In the genomic region with DNA sequence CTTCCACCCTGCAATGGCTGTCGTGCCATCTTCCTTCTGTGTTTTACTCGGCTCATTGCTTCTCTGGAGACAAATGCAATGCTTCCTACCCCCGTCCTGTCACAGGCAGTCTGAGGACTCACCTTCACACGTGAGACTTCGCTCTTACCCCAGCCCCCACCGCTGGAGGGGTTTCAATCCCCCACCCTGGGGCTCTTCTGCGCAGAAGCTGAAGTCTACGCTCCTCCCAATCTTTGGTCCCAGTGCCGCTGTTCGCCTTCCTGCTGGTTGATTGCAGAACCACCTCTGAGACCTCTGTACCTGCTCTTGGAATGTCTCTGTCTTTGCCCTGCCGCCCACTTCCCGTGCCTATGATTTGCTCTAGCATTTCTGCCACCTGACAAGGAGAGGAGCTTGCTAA, we compare ENCODE assay signal across 23 mouse cellular contexts. TPM values are rescaled to one million over a fixed set of nuclear protein-coding genes. Genes with fewer than 3 reads are reported as not detected.
DNase-seq lines count a peak whose midpoint lies in the region; TF ChIP-seq lines count a peak whose summit lies in the region.
"Had no signal": no experiment of that assay in that cellular context is flagged by ENCODE, and none has a peak within 500 bp of the region (broad histone marks: within the 10 kb centered on the region; RNA-seq: fewer than 3 reads in every experiment).

No protein-coding gene starts in this region.

- DNase-seq in R1 (ENCODE audit: low read depth, low spot score) = peak; percentile 34
- peak; percentile 39 for DNase-seq in brain, adult 2 months (ENCODE audit: low read depth, low spot score)
- no peak for DNase-seq in frontal cortex, adult 2 months (ENCODE audit: extremely low spot score in 1 of 2, low spot score in 1 of 2)
- no peak for DNase-seq in ovary, adult 18-20 months (ENCODE audit: low spot score)
- DNase-seq in ovary, postnatal 10 days (ENCODE audit: low spot score) = no peak
- DNase-seq: adrenal gland, adult 8-10 months; adrenal gland, postnatal 14 days; adrenal gland, postnatal 36 days; cerebellum, adult 11 months; cerebellum, adult 18-20 months; cerebellum, adult 8-10 months; cerebellum, adult 9-11 months; cerebellum, postnatal 25 days; forebrain, postnatal 0 days had no signal

- H3K27me3 ChIP-seq in E14TG2a.4 (ENCODE audit: insufficient read depth, low read length) (peaks cover 8% of the 10 kb centered on the region; the same call in 1 of the 2 replicates), ES-Bruce4 (ENCODE audit: control insufficient read depth, insufficient read depth, low read length, poor library complexity, severe bottlenecking) (no peaks in the 10 kb centered on the region)
- H3K27me3 ChIP-seq: embryonic facial prominence, embryonic 12.5 days; forebrain, embryonic 13.5 days; forebrain, embryonic 15.5 days; Patski had no signal

- H3K4me3 ChIP-seq in E14TG2a.4 (replicated peaks; ENCODE audit: low read length) (peak overlapping the region; percentile 35), ES-Bruce4 (ENCODE audit: low read depth, low read length) (peak overlapping the region; percentile 20; the same call in 1 of the 2 replicates)
- H3K4me3 ChIP-seq: embryonic facial prominence, embryonic 10.5 days; embryonic facial prominence, embryonic 12.5 days; forebrain, embryonic 13.5 days; forebrain, embryonic 15.5 days had no signal

- H3K9ac ChIP-seq in ES-Bruce4 (ENCODE audit: low read depth, poor library complexity, severe bottlenecking) = no peak overlapping the region
- H3K9ac ChIP-seq: embryonic facial prominence, embryonic 12.5 days; forebrain, embryonic 13.5 days; forebrain, embryonic 15.5 days; forebrain, postnatal 0 days had no signal

- H3K4me1 ChIP-seq in E14TG2a.4 (replicated peaks; ENCODE audit: low read depth, low read length) = peaks cover 15% of the 10 kb centered on the region
- H3K4me1 ChIP-seq in ES-Bruce4 (ENCODE audit: control insufficient read depth, insufficient read depth, low read length) = no peaks in the 10 kb centered on the region
- H3K4me1 ChIP-seq: forebrain, embryonic 13.5 days; forebrain, embryonic 15.5 days had no signal

- H3K9me3 ChIP-seq in E14TG2a.4 (ENCODE audit: low read length) = peaks cover 5% of the 10 kb centered on the region; the same call in 1 of the 2 replicates
- no peaks in the 10 kb centered on the region for H3K9me3 ChIP-seq in ES-Bruce4 (replicated peaks; ENCODE audit: control insufficient read depth, insufficient read depth, low read length, poor library complexity, severe bottlenecking)
- H3K9me3 ChIP-seq: embryonic facial prominence, embryonic 10.5 days; embryonic facial prominence, embryonic 12.5 days; forebrain, embryonic 13.5 days; forebrain, embryonic 15.5 days; G1E had no signal

- H3K27ac ChIP-seq in ES-Bruce4 (ENCODE audit: insufficient read depth, low read length) = no peak overlapping the region
- H3K27ac ChIP-seq: embryonic facial prominence, embryonic 10.5 days; embryonic facial prominence, embryonic 12.5 days; forebrain, embryonic 13.5 days; forebrain, embryonic 15.5 days had no signal

- TF ChIP-seq CTCF in E14TG2a.4 (conservative IDR thresholded peaks at IDR 0.05; ENCODE audit: low read length) (no peak), ES-Bruce4 (IDR thresholded peaks at IDR 0.05; ENCODE audit: low read depth, low read length) (no peak)

- no peaks in the 10 kb centered on the region for H3K36me3 ChIP-seq in E14TG2a.4 (ENCODE audit: insufficient read depth, low read length)
- no peaks in the 10 kb centered on the region for H3K36me3 ChIP-seq in ES-Bruce4 (ENCODE audit: control insufficient read depth, insufficient read depth, low read length, poor library complexity, severe bottlenecking)
- H3K36me3 ChIP-seq: embryonic facial prominence, embryonic 10.5 days; embryonic facial prominence, embryonic 12.5 days; forebrain, embryonic 15.5 days; G1E had no signal

- TF ChIP-seq EP300 in ES-Bruce4 (IDR thresholded peaks at IDR 0.05; ENCODE audit: insufficient read depth, low read depth, low read length) = no peak

- no peak for TF ChIP-seq POLR2A in ES-Bruce4 (IDR thresholded peaks at IDR 0.05; ENCODE audit: insufficient read depth, low read length)

RNA-seq across cellular contexts. Expression of gene Il1rl2, which starts 10.4 kb away (rescaled TPM):
- 0.30 and 0.46 TPM in 2 replicates for polyA plus RNA-seq in ES-Bruce4 (2011; ENCODE audit: insufficient read depth, insufficient read length, low read depth, missing spikeins)
- polyA plus RNA-seq in frontal cortex, adult 2 months (2012; rRNA removed) = 0.48 and 0.88 TPM in 2 replicates
- polyA plus RNA-seq: C2C12, Patski had no signal

Comparison
In these comparisons a context has a peak if more than half of its experiments do, and no peak if none do; other contexts are left out.
1. DNase-seq: peak in R1 (single experiment) and brain, adult 2 months (single experiment); none in frontal cortex, adult 2 months (0 of 2), ovary, adult 18-20 months (single experiment) and ovary, postnatal 10 days (single experiment).